Mouse (Mus musculus): ENCODE data around the gene Pou2f1. TPM values are rescaled to one million over a fixed set of nuclear protein-coding genes. Genes with fewer than 3 reads are reported as not detected.
A peak's percentile ranks its signal among the peaks of the same experiment; 100 is the strongest.

Pou2f1 gene
- 4.9 TPM in 2 replicates for polyA plus RNA-seq (2015; fragmentation: Nextera tagmentation; extraction: Ambion mirVana)

DNA sequence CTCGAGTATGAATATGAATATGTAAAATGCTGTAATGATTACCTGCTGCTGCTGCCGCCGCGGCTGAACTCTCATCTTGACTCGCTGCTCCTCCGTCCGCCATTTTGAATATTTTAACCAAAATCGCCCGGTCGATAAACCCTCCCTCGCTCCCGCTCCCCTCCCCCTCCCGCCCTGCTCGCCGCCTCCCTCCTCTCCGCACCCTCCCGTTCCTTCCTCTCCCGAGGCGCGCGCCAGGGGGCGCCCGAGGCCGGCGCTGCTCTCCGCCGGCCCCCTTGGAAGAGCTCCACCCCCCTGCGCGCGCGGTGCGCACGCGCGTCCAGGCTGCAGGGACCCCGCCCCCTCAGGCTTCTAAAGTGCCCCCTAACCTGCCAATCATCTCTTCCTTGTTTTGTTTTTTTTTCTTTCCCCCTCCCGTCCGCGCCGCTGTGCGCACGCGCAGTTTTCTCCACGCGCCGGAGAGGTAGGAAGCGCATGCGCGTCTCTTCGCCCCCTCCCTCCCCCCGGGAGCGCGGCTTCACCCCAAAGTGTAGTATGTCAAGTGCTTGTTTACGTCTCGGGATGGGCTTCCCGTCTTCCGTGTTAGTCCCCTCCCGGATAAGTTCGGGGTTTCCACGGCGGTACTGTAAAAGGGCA, at the start of gene Pou2f1:
TSS of gene Pou2f1 (minus strand) at position 159 of the 636 bp plus-strand sequence.
- DNase-seq (ENCODE audit: low spot score) (peak; percentile 99), ATAC-seq (ENCODE audit: low FRiP score, low TSS enrichment) (peak; percentile 92)
- H3K27me3 ChIP-seq (ENCODE audit: control insufficient read depth, insufficient read depth, low read length) = no peaks in the 10 kb centered on the region
- H3K9me3 ChIP-seq (ENCODE audit: control insufficient read depth, low read length) = no peaks in the 10 kb centered on the region
- H3K27ac ChIP-seq (replicated peaks) = peak within 1 kb of the TSS; percentile 95
- peak within 1 kb of the TSS; percentile 95 for H3K4me3 ChIP-seq (ENCODE audit: low read depth, low read length)
- H3K4me2 ChIP-seq (replicated peaks; ENCODE audit: low read depth) = peak within 1 kb of the TSS; percentile 99
- under 1% methylated on average over 52 of the region's 61 CpGs for WGBS
- no peaks in the 10 kb centered on the region for H3K36me3 ChIP-seq (ENCODE audit: control insufficient read depth, insufficient read depth, low read length)
- H3K4me1 ChIP-seq (replicated peaks; ENCODE audit: control insufficient read depth, insufficient read depth) = 0 out of 2 replicates have a peak, but pooled peaks cover 2% of the 10 kb centered on the region
- peak within 1 kb of the TSS; percentile 93 for H3K9ac ChIP-seq (ENCODE audit: low read length)
- TF ChIP-seq EP300 (optimal IDR thresholded peaks at IDR 0.05) (no peak), CTCF (IDR thresholded peaks at IDR 0.05; ENCODE audit: low read depth) (peak; percentile 83)

- Histone ChIP-seq H3K36me3 (ENCODE audit: control insufficient read depth, insufficient read depth, low read length) (no peaks in the 10 kb centered on the region), H3K4me3 (ENCODE audit: low read depth, low read length) (peak overlapping the region; percentile 38), H3K27me3 (ENCODE audit: control insufficient read depth, insufficient read depth, low read length) (no peaks in the 10 kb centered on the region), H3K4me2 (replicated peaks; ENCODE audit: low read depth) (peak overlapping the region; percentile 87), H3K27ac (replicated peaks) (no peak overlapping the region; the same call in 1 of the 2 replicates), H3K9ac (ENCODE audit: low read length) (peak overlapping the region; percentile 52; the same call in 1 of the 2 replicates), H3K4me1 (replicated peaks; ENCODE audit: control insufficient read depth, insufficient read depth) (peaks cover 5% of the 10 kb centered on the region; the same call in 1 of the 2 replicates), H3K9me3 (ENCODE audit: control insufficient read depth, low read length) (no peaks in the 10 kb centered on the region)
- ATAC-seq (ENCODE audit: low FRiP score, low TSS enrichment) = no peak
- DNase-seq (ENCODE audit: low spot score) = peak; percentile 19
- WGBS = 22% methylated on average over 11 of the region's 11 CpGs
- TF ChIP-seq EP300 (optimal IDR thresholded peaks at IDR 0.05) (no peak), CTCF (IDR thresholded peaks at IDR 0.05; ENCODE audit: low read depth) (no peak)
These were observed 46.8 kb upstream of the Pou2f1 start for GRCm38 (mm10) chr1:166049046-166049827.

DNA sequence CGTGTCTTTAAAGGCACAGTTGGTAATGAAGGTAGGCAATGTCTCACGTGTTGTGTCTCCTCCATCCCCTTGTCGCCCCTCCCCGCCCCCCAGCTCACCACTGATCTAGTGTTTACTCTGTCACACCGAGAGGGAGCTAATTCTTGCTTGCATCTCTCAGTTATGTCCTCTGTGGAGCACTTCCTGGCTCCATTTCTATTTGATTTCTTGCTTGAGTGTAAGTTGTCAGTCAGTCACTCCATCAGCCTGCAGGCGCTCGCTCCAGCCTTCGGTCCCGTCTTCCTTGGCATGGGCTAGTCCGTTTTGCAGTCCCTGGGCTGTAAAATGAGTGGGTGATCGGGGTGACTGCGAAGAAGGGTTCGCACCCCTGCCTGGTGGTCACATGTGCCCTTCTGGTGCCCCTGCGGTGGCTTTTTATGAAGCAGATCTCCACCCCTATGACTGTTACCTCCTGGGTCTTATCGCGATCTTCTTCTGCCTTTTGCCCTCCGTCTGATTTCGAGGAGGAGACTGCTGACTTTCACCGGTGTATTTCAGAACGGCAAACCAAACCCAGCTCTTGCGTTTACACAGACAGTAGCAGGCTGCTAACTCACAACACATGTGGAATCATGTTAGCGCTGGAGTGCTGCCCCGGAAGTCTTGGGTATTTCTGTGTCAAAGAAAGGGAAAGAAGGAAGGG, 45.9 kb upstream of the Pou2f1 start:
- no peak for ATAC-seq (ENCODE audit: low FRiP score, low TSS enrichment)
- peak overlapping the region; percentile 67 for H3K27ac ChIP-seq (replicated peaks)
- H3K4me1 ChIP-seq (replicated peaks; ENCODE audit: control insufficient read depth, insufficient read depth) = peaks cover 5% of the 10 kb centered on the region; the same call in 1 of the 2 replicates
- under 1% methylated on average over 23 of the region's 23 CpGs for WGBS
- H3K9me3 ChIP-seq (ENCODE audit: control insufficient read depth, low read length) = no peaks in the 10 kb centered on the region
- H3K36me3 ChIP-seq (ENCODE audit: control insufficient read depth, insufficient read depth, low read length) = no peaks in the 10 kb centered on the region
- H3K4me3 ChIP-seq (ENCODE audit: low read depth, low read length) = peak overlapping the region; percentile 38
- H3K9ac ChIP-seq (ENCODE audit: low read length) = peak overlapping the region; percentile 52
- H3K4me2 ChIP-seq (replicated peaks; ENCODE audit: low read depth) = peak overlapping the region; percentile 87
- no peak for TF ChIP-seq CTCF (IDR thresholded peaks at IDR 0.05; ENCODE audit: low read depth)
- no peak for TF ChIP-seq EP300 (optimal IDR thresholded peaks at IDR 0.05)
- H3K27me3 ChIP-seq (ENCODE audit: control insufficient read depth, insufficient read depth, low read length) = no peaks in the 10 kb centered on the region
- DNase-seq (ENCODE audit: low spot score) = peak; percentile 18

GRCm38 (mm10) chr1:166047505-166048170, 45.2 kb upstream of the Pou2f1 start:
- TF ChIP-seq CTCF (IDR thresholded peaks at IDR 0.05; ENCODE audit: low read depth) = no peak
- no peak for TF ChIP-seq EP300 (optimal IDR thresholded peaks at IDR 0.05)
- peak overlapping the region; percentile 38 for H3K4me3 ChIP-seq (ENCODE audit: low read depth, low read length)
- H3K27ac ChIP-seq (replicated peaks) = no peak overlapping the region; the same call in 1 of the 2 replicates
- no peak for DNase-seq (ENCODE audit: low spot score)
- 12% methylated on average over 25 of the region's 25 CpGs for WGBS
- peaks cover 5% of the 10 kb centered on the region; the same call in 1 of the 2 replicates for H3K4me1 ChIP-seq (replicated peaks; ENCODE audit: control insufficient read depth, insufficient read depth)
- peak overlapping the region; percentile 87 for H3K4me2 ChIP-seq (replicated peaks; ENCODE audit: low read depth)
- no peaks in the 10 kb centered on the region for H3K36me3 ChIP-seq (ENCODE audit: control insufficient read depth, insufficient read depth, low read length)
- ATAC-seq (ENCODE audit: low FRiP score, low TSS enrichment) = no peak
- H3K9ac ChIP-seq (ENCODE audit: low read length) = peak overlapping the region; percentile 43
- H3K9me3 ChIP-seq (ENCODE audit: control insufficient read depth, low read length) = no peaks in the 10 kb centered on the region
- no peaks in the 10 kb centered on the region for H3K27me3 ChIP-seq (ENCODE audit: control insufficient read depth, insufficient read depth, low read length)

GRCm38 (mm10) chr1:166045894-166046197, 43.4 kb upstream of the Pou2f1 start:
- no peak for DNase-seq (ENCODE audit: low spot score)
- Histone ChIP-seq H3K27ac (replicated peaks) (no peak overlapping the region), H3K36me3 (ENCODE audit: control insufficient read depth, insufficient read depth, low read length) (no peaks in the 10 kb centered on the region), H3K27me3 (ENCODE audit: control insufficient read depth, insufficient read depth, low read length) (no peaks in the 10 kb centered on the region), H3K9me3 (ENCODE audit: control insufficient read depth, low read length) (no peaks in the 10 kb centered on the region), H3K9ac (ENCODE audit: low read length) (no peak overlapping the region), H3K4me3 (ENCODE audit: low read depth, low read length) (no peak overlapping the region), H3K4me2 (replicated peaks; ENCODE audit: low read depth) (0 out of 2 replicates have a peak overlapping the region, but pooled peaks have one; percentile 35), H3K4me1 (replicated peaks; ENCODE audit: control insufficient read depth, insufficient read depth) (peaks cover 5% of the 10 kb centered on the region; the same call in 1 of the 2 replicates)
- 47% methylated on average over 4 of the region's 4 CpGs for WGBS
- TF ChIP-seq EP300 (optimal IDR thresholded peaks at IDR 0.05) (no peak), CTCF (IDR thresholded peaks at IDR 0.05; ENCODE audit: low read depth) (no peak)
- ATAC-seq (ENCODE audit: low FRiP score, low TSS enrichment) = no peak
